Mouse (Mus musculus) megakaryocyte progenitor cell, adult 5-6 weeks (primary cell): ENCODE measurements around the gene Snrnp27. TPM values are rescaled to one million over a fixed set of nuclear protein-coding genes. Genes with fewer than 3 reads are reported as not detected.

Experiments used
- ATAC-seq: replicated peaks from 2 replicates; pipeline ENCODE4 v1.8.0; 2016; ENCODE audit warnings: mild to moderate bottlenecking, moderate TSS enrichment, inconsistent platforms; ENCODE audit not compliant: poor library complexity
- total RNA-seq, 2 experiments: library from RNA; stranded (forward) in 1 of 2; stranded (reverse) in 1 of 2; fragments of 157-497, 149-512 nt in 1 of 2; fragments of 200-1000 nt in 1 of 2; gene quantifications; 2 replicates each; pipeline versions ENCODE4 v1.2.3 to v1.2.4; 2015 to 2017

The Snrnp27 gene
- total RNA-seq, 2 experiments from 2014 or later: 86.4 to 87.2 TPM

- no peak for ATAC-seq
These were observed 18.6 kb downstream of the Snrnp27 start for GRCm38 (mm10) chr6:86665560-86666307.

DNA sequence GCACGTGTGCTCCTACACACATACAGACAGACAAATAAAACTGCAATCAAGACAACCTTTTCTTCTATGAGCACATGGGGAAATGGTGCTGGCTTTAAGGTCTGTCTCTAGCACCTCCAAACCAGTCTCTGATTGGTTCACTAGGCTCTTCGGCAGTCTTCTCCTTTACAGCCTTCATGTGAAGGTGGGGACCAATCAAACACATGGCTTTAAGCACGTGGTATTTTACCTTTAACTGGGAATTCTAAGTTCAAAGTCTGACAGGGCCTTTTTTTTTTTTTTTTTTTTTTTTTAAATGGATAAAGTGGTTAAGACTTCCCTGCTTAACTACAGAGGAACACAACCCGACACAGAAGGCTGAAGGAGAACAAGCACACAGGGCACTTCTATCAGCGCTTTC is 19.2 kb downstream of the Snrnp27 start:
- ATAC-seq: no peak

DNA sequence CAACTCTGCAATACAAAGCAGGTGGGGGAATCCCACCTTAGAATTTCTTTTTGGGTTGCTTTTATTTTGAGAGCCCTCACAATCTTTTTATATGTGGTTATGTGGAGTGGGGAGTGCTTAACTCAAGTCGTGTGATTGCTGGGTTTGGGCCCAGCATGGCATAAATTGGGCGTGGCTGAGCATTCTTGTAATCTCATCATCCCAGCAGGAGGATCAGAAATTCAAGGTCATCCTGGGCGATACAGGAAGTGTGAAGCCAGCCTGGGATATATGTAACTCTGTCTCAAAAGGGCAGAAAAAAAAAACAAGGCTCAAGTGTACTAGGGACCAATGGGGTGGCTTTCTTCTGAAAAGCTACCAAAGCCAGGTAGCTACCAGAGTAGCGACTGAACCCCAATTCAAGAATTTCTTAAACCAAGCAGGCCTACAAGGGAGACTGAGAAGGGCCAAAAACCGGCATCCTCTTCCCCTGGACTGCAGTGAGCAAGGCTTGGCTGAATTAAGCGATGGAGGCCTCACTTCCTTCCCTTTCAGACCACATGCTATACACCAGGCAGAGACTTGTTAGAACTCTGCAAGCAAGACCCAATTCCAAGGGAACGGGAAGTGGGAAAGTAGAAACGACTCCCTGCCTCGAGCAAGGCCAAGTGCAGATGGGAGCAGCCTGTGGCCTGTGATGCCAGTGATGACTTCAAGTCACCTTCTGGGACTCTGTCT is 24.0 kb downstream of the Snrnp27 start:
- ATAC-seq: peak; percentile 89

DNA sequence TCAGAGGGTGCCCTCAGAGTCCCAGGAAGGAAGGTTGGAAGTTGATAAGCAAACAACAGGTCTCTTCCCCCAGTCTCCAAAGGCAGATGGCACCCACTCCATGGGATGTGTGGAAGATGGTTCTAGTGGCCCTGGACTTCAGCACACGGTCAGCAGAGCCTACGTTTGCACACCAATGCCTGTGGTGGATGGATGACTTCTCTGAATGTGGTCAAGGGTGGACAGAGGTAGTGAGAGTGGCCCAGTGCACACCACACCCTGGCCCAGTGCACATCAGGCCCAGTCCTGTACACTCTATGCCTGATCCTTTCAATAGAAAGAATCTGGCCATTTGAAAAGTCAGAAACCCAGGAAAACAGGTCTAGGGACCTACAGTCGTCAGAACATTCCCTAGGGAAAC is 25.8 kb downstream of the Snrnp27 start:
- no peak for ATAC-seq

- ATAC-seq: peak; percentile 60
These were observed 29.9 kb downstream of the Snrnp27 start for GRCm38 (mm10) chr6:86654270-86654916.

- no peak for ATAC-seq
These were observed 31.3 kb downstream of the Snrnp27 start for GRCm38 (mm10) chr6:86653026-86653425.

GRCm38 (mm10) chr6:86646143-86646542 is 38.2 kb downstream of the Snrnp27 start:
- ATAC-seq: no peak

GRCm38 (mm10) chr6:86645551-86645950 is 38.8 kb downstream of the Snrnp27 start:
- ATAC-seq: no peak

DNA sequence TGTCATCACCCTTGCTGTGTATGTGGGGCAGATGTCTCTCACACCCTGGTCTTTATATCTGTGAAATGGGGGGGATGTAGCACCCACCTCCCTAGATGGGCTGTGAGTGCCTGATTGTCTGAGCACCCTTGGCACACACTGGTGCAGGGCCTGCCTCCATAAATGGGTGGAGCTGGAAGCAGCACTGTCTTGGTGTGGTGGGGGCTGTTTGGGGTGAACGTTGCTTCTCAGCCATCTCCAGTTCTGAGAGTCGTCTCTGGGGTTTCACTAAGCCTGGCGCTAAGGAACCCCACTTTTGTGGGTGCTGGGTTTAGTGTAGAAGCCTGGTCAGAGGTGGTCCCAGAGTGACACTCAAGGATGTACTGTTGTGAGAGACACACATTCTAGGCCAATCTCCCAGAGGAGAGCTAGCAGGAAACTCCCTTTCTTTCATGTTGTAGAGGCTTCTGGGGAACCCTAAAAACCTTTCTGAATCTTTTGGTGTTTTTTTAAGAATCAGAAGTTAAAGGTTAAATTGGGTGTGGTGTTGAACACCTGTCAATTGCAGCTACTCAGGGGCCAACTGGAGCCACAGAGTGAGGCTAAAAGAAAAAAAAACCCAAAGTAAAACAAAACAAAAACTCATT is 39.4 kb downstream of the Snrnp27 start:
- no peak for ATAC-seq

DNA sequence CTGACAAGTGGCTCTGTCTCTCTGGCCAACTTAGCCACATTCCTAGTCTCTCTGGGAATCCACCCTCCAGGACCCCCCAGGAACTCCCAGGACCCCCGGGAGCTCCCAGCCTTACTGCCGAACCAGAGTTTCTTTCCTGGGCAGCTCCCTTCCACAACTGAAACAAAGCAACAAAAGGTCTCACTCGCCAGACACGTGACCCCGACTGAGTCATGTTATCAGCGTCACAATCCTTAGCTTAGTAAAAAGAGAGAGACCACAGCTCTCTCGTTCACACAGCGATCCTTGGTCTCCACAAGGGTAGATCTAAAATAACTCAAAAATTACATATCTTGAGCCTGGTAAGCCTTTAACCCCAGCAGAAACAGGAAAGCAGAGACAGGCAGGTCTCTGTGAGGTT is 42.6 kb downstream of the Snrnp27 start:
- no peak for ATAC-seq

DNA sequence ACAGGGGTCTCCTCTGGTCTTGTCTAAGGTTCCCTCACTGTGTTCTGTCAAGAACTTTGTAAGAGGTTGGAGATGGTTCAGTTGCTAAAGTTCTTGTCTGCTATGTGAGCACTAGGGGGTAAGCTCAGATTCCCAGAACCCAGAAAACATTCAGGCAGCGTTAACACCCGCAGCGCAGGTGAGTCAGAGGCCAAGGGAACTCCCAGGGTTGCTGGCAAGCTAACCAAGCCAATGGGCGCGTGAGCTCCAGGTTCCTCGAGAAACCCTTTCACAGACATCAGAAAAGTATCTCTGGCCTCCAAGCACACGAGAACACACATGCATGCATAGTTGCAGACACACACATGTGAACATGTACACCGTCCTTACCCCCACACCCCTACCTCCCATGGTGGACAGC is 43.5 kb downstream of the Snrnp27 start:
- no peak for ATAC-seq

DNA sequence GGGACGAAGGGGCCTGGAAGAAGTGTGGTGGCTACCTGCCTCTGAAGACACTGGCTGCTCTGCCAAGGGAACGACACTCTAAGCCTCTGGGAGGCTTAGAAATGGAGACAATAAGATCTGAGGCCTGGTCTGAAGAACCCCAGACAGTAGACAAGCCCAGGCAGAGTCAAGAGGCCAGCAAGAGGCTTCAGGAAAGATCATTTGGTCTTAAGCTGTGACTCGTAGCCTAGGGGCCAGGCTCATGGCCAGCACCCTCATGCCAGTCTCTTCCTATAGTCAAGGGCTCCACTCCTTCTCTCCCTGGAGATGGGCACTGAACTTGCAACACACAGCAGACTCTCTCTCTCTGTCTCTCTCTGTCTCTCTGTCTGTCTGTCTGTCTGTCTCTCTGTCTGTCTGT is 44.2 kb downstream of the Snrnp27 start:
- ATAC-seq: no peak

- ATAC-seq: peak; percentile 72
These were observed 44.9 kb downstream of the Snrnp27 start for GRCm38 (mm10) chr6:86639180-86640160.

DNA sequence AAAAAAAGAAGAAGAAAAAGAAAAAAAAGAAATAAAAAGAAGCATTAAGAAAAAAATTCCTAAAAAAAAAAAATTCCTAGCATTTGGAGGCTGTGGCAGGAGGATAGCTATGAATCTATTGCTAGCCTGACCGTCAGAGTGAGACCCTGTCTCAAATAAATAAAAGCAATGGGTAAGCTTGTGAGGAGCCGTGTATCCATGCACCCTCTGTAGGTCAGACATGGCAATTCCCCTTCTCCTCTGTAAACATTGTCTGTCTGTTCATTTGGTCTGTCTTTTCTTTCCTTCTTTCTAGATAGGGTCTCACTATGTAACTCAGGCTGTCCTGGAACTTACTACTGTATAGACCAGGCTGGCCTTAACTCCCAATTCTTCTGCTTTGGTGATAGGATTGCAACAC is 45.9 kb downstream of the Snrnp27 start:
- no peak for ATAC-seq

GRCm38 (mm10) chr6:86637860-86638259 is 46.5 kb downstream of the Snrnp27 start:
- ATAC-seq: no peak

GRCm38 (mm10) chr6:86637171-86637835 is 47.0 kb downstream of the Snrnp27 start:
- peak; percentile 38 for ATAC-seq

GRCm38 (mm10) chr6:86636495-86636894 is 47.8 kb downstream of the Snrnp27 start:
- ATAC-seq: peak; percentile 27; the same call in 1 of the 2 replicates

DNA sequence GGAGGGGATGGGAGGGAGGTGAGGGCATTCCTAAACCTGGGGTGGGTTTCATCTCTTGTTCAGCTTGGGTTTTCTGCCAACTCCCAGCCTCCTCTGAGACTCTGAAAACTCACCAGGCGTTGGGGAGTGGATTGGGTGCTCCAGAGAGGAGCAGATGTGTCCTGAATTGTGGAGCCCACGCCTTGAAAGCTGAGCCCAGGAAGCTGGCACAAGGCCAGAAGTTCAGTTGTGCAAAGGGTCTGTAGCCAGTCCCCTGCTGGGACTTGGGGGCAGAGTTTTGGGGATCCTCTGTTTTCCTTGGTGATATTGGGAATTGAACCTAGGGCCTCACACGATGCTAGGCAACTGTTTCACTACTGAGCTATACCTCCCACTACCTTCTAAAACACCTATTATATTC is 54.2 kb downstream of the Snrnp27 start:
- no peak for ATAC-seq

GRCm38 (mm10) chr6:86627946-86628345 is 56.4 kb downstream of the Snrnp27 start, which contains the start of gene Asprv1:
Asprv1 (plus strand) TSS chr6:86628164.
- ATAC-seq: peak; percentile 44; the same call in 1 of the 2 replicates
